Mouse (Mus musculus) kidney, adult 2 months (tissue): ENCODE measurements around the gene Akt2.

Experiments
- CTCF ChIP-seq: fragments of 200-500 bp; conservative IDR thresholded peaks from 2 replicates; pipeline ENCODE4 v1.5.1; 2011; ENCODE audit warnings: low read depth, mild to moderate bottlenecking, control low read depth, low read length, moderate library complexity, mixed read lengths; ENCODE audit not compliant: insufficient read depth, insufficient read length
- POLR2A ChIP-seq: fragments of 200-500 bp; IDR thresholded peaks from one replicate; pipeline ENCODE4 v1.6.1; 2011; ENCODE audit warnings: low read depth, low read length, control low read depth

- TF ChIP-seq POLR2A, result no peak
- no peak for TF ChIP-seq CTCF
Observed at GRCm38 (mm10) chr7:27688246-27688788, 97.0 kb downstream of the Akt2 start.
